Mouse (Mus musculus) heart, adult 2 months (tissue): ENCODE results near the gene Etnppl. TPM values are rescaled to one million over a fixed set of nuclear protein-coding genes. Genes with fewer than 3 reads are reported as not detected.

Experiments used
- DNase-seq, 2 experiments: peaks; one replicate each; pipeline ENCODE4 v3.0.0; 2021
- H3K27ac ChIP-seq: fragments of 200-600 bp; 2 replicates; pipeline ENCODE4 v1.8.1; 2022
- H3K27me3 ChIP-seq: fragments of 200-500 bp; 2 replicates; pipeline ENCODE4 v1.6.1; 2012; ENCODE audit warnings: mild to moderate bottlenecking, low read length, inconsistent platforms, mixed read lengths; ENCODE audit not compliant: control insufficient read depth, insufficient read depth
- H3K36me3 ChIP-seq: fragments of 200-500 bp; 2 replicates; pipeline ENCODE4 v1.6.1; 2012; ENCODE audit warnings: low read length, inconsistent platforms; ENCODE audit not compliant: control insufficient read depth, insufficient read depth
- H3K4me1 ChIP-seq: fragments of 200-500 bp; 2 replicates; pipeline ENCODE4 v1.6.1; 2011; ENCODE audit warnings: low read length; ENCODE audit not compliant: control insufficient read depth, insufficient read depth
- H3K4me3 ChIP-seq: fragments of 200-600 bp; 2 replicates; pipeline ENCODE4 v1.8.1; 2022
- H3K79me2 ChIP-seq: fragments of 200-500 bp; replicated peaks from 2 replicates; pipeline ENCODE4 v1.6.1; 2012; ENCODE audit warnings: mild to moderate bottlenecking, inconsistent platforms, low read length, moderate library complexity, mixed read lengths; ENCODE audit not compliant: control insufficient read depth, insufficient read depth
- H3K9ac ChIP-seq: fragments of 200-500 bp; 2 replicates; pipeline ENCODE4 v1.6.1; 2012; ENCODE audit warnings: low read depth, mild to moderate bottlenecking, control low read depth, inconsistent platforms, low read length, mixed read lengths
- CTCF ChIP-seq: fragments of 200-600 bp; IDR thresholded peaks from 2 replicates; pipeline ENCODE4 v1.8.1; 2022; ENCODE audit warnings: antibody characterized with exemption, mild to moderate bottlenecking, moderate library complexity
- EP300 ChIP-seq: fragments of 200-500 bp; IDR thresholded peaks from 2 replicates; pipeline ENCODE4 v1.6.1; 2011; ENCODE audit warnings: low read depth, low read length, control low read depth; ENCODE audit not compliant: insufficient read depth
- POLR2A ChIP-seq: fragments of 200-500 bp; IDR thresholded peaks from 2 replicates; pipeline ENCODE4 v1.6.1; 2011; ENCODE audit warnings: mild to moderate bottlenecking, low read depth, low read length, control low read depth; ENCODE audit not compliant: insufficient read depth
- WGBS: fragments of 180-500 bp; shearing (Covaris S2); methylation state at CpG from one replicate; pipeline ENCODE4 v1.1.7; 2018; 5-methylcytosine and 5-hydroxymethylcytosine counted together
- intact Hi-C: fragments of 180-260 bp; cut with DNase I; formaldehyde crosslinking; loops from one replicate; pipeline ENCODE4 v1.15.1; 2025
- polyA plus RNA-seq: library from polyadenylated mRNA; depleted of rRNA; stranded (reverse); fragments of >200 nt; gene quantifications from 2 replicates; pipeline ENCODE4 v1.2.3, GENCODE M21; 2012; rRNA removed
- total RNA-seq, 2 experiments: library from RNA; stranded (reverse); gene quantifications; 2 replicates each; pipeline ENCODE4 v1.2.3; 2021

The Etnppl gene
- total and polyA plus RNA-seq, 3 experiments = not detected

DNA sequence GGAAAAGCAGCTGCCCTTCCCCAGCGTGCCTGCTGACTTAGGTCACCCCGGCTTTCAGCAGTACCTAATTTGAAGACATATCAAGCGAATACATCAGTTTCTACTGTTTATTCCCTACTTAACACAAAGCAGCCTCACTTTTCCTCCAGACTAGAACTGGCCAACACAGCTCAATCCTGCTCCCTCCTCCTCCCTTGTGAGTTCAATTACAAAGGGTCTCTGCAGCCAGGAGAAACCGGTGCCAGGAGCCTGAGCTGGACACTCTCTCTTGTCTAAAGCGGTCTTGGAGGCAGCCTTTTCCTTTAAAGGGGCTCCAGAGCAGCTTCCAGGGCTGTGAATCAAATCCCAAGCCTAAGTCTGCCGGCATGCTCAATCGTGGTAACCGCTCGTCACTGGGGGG is 64.9 kb downstream of the Etnppl start:
- Histone ChIP-seq H3K4me1 (no peaks in the 10 kb centered on the region), H3K36me3 (no peaks in the 10 kb centered on the region), H3K9ac (no peak overlapping the region), H3K79me2 (no peaks in the 10 kb centered on the region), H3K4me3 (no peak overlapping the region), H3K27me3 (no peaks in the 10 kb centered on the region), H3K27ac (no peak overlapping the region)
- no peak for TF ChIP-seq POLR2A
- TF ChIP-seq CTCF = no peak
- TF ChIP-seq EP300 = no peak
- intact Hi-C loops = no loop called here
- WGBS = 79% methylated on average over 9 of the region's 9 CpGs
- DNase-seq = no peak

- Histone ChIP-seq H3K27ac (no peak overlapping the region), H3K9ac (no peak overlapping the region), H3K79me2 (no peaks in the 10 kb centered on the region), H3K4me1 (no peaks in the 10 kb centered on the region), H3K36me3 (no peaks in the 10 kb centered on the region), H3K4me3 (no peak overlapping the region), H3K27me3 (no peaks in the 10 kb centered on the region)
- intact Hi-C loops = no loop called here
- WGBS = 77% methylated on average over 8 of the region's 8 CpGs
- no peak for TF ChIP-seq CTCF
- TF ChIP-seq POLR2A = no peak
- no peak for TF ChIP-seq EP300
- DNase-seq = no peak
Observed at GRCm38 (mm10) chr3:130683836-130684235, 66.6 kb downstream of the Etnppl start.

DNA sequence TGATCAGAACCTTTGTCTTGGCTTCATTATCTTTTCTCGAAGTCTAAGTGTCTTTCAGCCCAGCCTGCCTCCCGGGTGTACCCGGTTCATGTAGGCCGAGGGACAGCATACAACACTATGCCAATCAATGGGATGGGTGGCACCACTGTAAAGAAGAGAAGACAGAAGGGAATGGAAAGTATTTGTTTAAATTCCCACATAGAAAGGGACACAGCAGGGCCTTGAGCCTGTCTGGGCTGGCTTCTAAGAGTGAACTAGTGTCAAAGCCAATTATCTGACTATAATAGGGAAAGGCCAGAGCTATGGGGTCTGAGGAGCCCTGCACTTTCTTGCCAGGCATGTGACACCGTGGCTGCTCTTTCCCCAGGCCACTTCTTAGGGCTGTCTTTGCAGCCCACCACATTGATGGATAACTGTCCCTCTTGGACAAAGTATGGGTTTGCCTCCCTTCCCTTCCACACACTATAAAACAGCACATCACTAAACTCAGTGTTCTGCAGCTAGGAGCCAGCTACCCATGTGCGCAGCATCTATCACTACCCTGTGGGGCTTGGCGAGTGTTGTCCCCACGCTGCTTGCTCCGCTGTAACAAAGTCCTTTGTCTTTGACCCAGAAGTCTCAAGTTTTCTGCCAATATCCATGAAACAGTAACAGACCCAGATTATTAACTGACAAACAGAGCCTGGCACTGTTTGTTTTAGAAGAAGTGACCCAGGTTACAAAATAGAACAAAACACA is 67.2 kb downstream of the Etnppl start:
- H3K9ac ChIP-seq = no peak overlapping the region
- H3K27me3 ChIP-seq = no peaks in the 10 kb centered on the region
- TF ChIP-seq POLR2A = no peak
- no peak for TF ChIP-seq CTCF
- TF ChIP-seq EP300 = no peak
- DNase-seq = no peak
- no peaks in the 10 kb centered on the region for H3K4me1 ChIP-seq
- H3K36me3 ChIP-seq = no peaks in the 10 kb centered on the region
- 86% methylated on average over 9 of the region's 9 CpGs for WGBS
- H3K79me2 ChIP-seq = no peaks in the 10 kb centered on the region
- intact Hi-C loops = loop anchor here (5.0 kb wide), 1 partner anchor 77 kb away; no protein-coding TSS in a partner anchor
- H3K4me3 ChIP-seq = no peak overlapping the region
- H3K27ac ChIP-seq = no peak overlapping the region

DNA sequence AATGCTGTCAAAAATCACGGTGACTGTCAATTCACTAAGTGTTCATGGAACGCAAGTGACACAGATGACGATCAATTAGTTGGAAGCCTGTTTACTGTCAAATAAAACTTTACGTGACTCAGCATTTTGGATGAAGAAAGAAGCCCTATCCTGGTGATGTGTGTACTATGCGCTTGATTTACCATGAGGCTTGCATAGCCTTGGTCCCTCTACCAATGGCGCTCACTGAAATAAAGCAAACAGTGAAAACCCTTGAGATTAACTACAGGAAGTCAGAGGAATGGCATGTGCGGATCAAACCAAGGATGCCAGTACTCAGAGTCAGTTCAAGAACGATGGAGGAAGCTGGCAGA is 67.7 kb downstream of the Etnppl start:
- WGBS = 80% methylated on average over 8 of the region's 8 CpGs
- Histone ChIP-seq H3K36me3 (no peaks in the 10 kb centered on the region), H3K27ac (no peak overlapping the region), H3K4me1 (no peaks in the 10 kb centered on the region), H3K9ac (no peak overlapping the region), H3K27me3 (no peaks in the 10 kb centered on the region), H3K79me2 (no peaks in the 10 kb centered on the region), H3K4me3 (no peak overlapping the region)
- no peak for TF ChIP-seq CTCF
- no peak for TF ChIP-seq POLR2A
- no peak for TF ChIP-seq EP300
- no peak for DNase-seq
- intact Hi-C loops = loop anchor here (5.0 kb wide), 1 partner anchor 78 kb away; no protein-coding TSS in a partner anchor

GRCm38 (mm10) chr3:130687051-130687450 is 69.8 kb downstream of the Etnppl start:
- TF ChIP-seq EP300 = no peak
- TF ChIP-seq POLR2A = no peak
- no peak for TF ChIP-seq CTCF
- H3K27me3 ChIP-seq = no peaks in the 10 kb centered on the region
- no peak overlapping the region for H3K4me3 ChIP-seq
- no peak for DNase-seq
- 97% methylated on average over 1 of the region's 1 CpGs for whole genome bisulfite sequencing
- H3K27ac ChIP-seq = no peak overlapping the region
- no peaks in the 10 kb centered on the region for H3K79me2 ChIP-seq
- H3K4me1 ChIP-seq = peaks cover 4% of the 10 kb centered on the region
- no peak overlapping the region for H3K9ac ChIP-seq
- no peaks in the 10 kb centered on the region for H3K36me3 ChIP-seq
- intact Hi-C loops = loop anchor here (5.0 kb wide), 1 partner anchor 80 kb away; no protein-coding TSS in a partner anchor

Other genes with a start within 250 kb of the Etnppl start
- gene Ostc, start 92.0 kb downstream of the Etnppl start, total RNA-seq = 10 to 100 TPM; 46.7 to 50.9 TPM
- gene Ostc, start 92.0 kb downstream of the Etnppl start, polyA plus RNA-seq = 32.8 and 61.5 TPM in 2 replicates
- 100 to 1,000 TPM; 343 to 379 TPM for gene Rpl34, start 113.0 kb downstream of the Etnppl start, total RNA-seq
- gene Rpl34, start 113.0 kb downstream of the Etnppl start, polyA plus RNA-seq = 757 and 809 TPM in 2 replicates